Mouse (Mus musculus): ENCODE data around the gene Wdr54. TPM values are rescaled to one million over a fixed set of nuclear protein-coding genes. Genes with fewer than 3 reads are reported as not detected.

Gene Wdr54
- total RNA-seq, 2 experiments from 2014 or later, result 29.0 to 31.6 TPM

- DNase-seq (ENCODE audit: low spot score in 2 of 2), result no peak
- intact Hi-C loops (cut with DNase I), result no loop called here
Measured at GRCm38 (mm10) chr6:83135571-83136161, 20.5 kb downstream of the Wdr54 start.

DNA sequence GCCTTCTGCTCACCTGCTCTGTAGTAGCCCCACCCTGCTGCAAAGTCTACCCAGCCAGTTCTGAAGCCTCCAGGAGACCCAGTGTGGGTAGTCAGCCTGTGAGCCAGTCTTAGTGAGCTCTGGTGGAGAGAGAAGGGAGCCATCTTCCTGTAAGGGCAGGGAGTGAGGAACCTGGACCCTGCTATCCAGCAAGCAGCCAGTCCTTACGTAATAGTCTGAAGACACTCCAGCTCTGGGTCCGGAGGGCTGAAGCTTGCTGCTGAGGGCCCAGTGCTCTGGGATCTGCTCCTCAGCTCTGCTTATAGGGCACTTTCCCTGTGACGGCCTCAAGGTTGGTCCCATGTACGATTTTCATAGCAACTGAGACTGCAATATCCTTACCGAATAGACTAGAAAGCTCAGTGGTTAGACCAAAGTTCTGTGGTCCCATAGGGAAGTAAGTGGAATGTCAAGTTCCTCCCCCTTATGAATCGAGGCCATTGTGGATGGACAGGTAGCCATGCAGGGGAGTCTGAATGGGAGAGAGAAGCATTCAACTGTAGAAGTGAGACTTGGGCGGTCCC lies 21.2 kb downstream of the Wdr54 start, which contains the start of gene Rtkn:
Gene Rtkn, plus strand, starts transcription at position 513 of the 563 bp plus-strand sequence.
- DNase-seq (ENCODE audit: low spot score in 2 of 2), result no peak
- intact Hi-C loops (cut with DNase I), result no loop called here

- DNase-seq (ENCODE audit: low spot score in 2 of 2), result no peak
Measured at GRCm38 (mm10) chr6:83134226-83134625, 22.0 kb downstream of the Wdr54 start.

GRCm38 (mm10) chr6:83132176-83132919 lies 23.8 kb downstream of the Wdr54 start:
- DNase-seq (ENCODE audit: low spot score in 2 of 2), result no peak
- intact Hi-C loops (cut with DNase I), result no loop called here

More at GRCm38 (mm10) chr6:83134226-83134625, 22.0 kb downstream of the Wdr54 start:
- intact Hi-C loops (cut with DNase I), result no loop called here

GRCm38 (mm10) chr6:83131469-83132034 lies 24.6 kb downstream of the Wdr54 start:
- intact Hi-C loops (cut with DNase I), result no loop called here
- no peak for DNase-seq (ENCODE audit: low spot score in 2 of 2)

DNA sequence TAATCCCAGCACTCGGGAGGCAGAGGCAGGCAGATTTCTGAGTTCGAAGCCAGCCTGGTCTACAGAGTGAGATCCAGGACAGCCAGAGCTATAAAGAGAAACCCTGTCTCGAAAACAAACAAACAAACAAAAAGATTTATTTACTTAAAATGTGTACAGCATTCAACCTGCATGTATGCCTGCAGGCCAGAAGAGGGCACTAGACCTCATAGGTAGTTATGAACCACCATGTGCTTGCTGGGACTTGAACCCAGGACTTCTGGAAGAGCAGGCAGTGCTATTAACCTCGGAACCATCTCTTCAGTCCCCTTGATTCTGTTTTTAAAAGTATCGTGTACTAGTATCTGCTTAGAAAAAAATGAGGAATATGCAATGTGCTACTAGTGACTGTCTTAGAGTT lies 28.8 kb downstream of the Wdr54 start:
- intact Hi-C loops (cut with DNase I), result no loop called here
- no peak for DNase-seq (ENCODE audit: low spot score in 2 of 2)

GRCm38 (mm10) chr6:83125331-83125730 lies 30.9 kb downstream of the Wdr54 start, which contains the start of gene Ino80b:
Gene Ino80b, minus strand, starts transcription at chr6:83125431.
- no peak for DNase-seq (ENCODE audit: low spot score in 2 of 2)
- intact Hi-C loops (cut with DNase I), result no loop called here

GRCm38 (mm10) chr6:83124851-83125312 lies 31.3 kb downstream of the Wdr54 start:
- intact Hi-C loops (cut with DNase I), result no loop called here
- peak; percentile 89 to 94 for DNase-seq (ENCODE audit: low spot score in 2 of 2)

DNA sequence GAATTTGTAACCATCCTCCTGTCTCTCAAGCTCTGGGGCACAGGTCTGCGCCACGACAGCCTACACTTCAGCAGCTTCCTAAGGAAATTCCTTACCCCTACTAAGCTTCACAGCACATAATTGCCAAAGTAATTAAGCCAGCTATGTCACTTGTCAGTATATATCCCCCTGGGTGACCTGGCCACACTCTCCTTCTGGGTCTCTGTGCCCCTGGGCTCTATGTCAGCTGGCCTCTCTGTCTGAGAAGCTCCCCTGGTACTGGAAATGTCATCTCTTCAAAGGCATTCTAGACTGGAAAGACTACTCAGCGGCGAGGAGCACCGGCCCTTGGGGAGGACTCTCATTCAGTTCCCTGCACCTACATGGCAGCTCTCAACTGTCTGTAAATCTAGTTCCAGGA lies 33.2 kb downstream of the Wdr54 start:
- DNase-seq (ENCODE audit: low spot score in 2 of 2), result no peak
- intact Hi-C loops (cut with DNase I), result no loop called here

DNA sequence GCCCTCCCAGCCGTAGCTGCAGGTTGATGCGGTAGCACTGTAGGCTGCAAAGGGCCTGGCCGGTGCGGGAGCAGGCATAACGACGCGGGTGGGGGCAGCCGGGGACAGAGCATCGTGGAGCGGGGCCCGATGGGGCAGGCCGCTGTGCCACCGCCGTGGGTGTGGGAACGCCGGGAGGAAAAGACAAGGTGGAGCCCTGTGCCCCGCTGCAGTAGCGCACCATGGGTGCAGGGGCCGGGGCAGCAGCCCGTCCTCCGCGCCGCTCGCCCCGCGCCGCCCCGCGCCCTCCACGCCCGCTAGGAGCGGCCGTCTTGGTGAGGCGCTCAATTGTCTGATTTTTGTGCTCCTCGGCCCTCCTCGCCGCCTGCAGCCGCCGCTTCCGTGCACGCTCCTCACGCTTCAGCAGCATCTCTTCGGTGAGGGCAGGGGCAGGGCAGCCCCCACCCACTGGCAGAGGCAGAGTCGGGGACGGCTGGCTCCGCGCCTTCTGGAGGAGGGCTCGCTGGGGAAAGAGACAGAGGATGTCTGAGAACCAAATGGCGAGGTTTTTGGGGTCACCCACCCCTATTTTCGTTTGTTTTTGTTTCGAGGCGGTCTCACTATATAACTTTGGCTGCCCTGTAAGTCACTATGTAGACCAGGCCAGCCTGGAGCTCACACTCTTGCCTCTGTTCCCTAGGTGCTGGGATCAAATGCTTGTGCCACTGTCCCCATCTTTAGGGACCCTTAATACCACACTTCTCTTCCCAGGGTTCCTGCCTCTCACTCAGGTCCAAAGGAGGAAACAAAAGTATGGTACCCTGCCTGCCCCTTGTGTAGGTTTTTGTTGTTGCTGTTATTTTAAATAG lies 34.1 kb downstream of the Wdr54 start:
- intact Hi-C loops (cut with DNase I), result no loop called here
- no peak for DNase-seq (ENCODE audit: low spot score in 2 of 2)

- peak; percentile 96 to 99 for DNase-seq (ENCODE audit: low spot score in 2 of 2)
- intact Hi-C loops (cut with DNase I), result no loop called here
Measured at GRCm38 (mm10) chr6:83120930-83121862, 35.0 kb downstream of the Wdr54 start, which contains the start of gene Wbp1. Gene Wbp1, minus strand, starts transcription at chr6:83121559.

- DNase-seq (ENCODE audit: low spot score in 2 of 2), result no peak
- intact Hi-C loops (cut with DNase I), result loop anchor here (5.0 kb wide), 1 partner anchor 38 kb away; the partner anchor contains the start of genes 1700003E16Rik and Wdr54
Measured at GRCm38 (mm10) chr6:83119734-83120051, 36.5 kb downstream of the Wdr54 start.

DNA sequence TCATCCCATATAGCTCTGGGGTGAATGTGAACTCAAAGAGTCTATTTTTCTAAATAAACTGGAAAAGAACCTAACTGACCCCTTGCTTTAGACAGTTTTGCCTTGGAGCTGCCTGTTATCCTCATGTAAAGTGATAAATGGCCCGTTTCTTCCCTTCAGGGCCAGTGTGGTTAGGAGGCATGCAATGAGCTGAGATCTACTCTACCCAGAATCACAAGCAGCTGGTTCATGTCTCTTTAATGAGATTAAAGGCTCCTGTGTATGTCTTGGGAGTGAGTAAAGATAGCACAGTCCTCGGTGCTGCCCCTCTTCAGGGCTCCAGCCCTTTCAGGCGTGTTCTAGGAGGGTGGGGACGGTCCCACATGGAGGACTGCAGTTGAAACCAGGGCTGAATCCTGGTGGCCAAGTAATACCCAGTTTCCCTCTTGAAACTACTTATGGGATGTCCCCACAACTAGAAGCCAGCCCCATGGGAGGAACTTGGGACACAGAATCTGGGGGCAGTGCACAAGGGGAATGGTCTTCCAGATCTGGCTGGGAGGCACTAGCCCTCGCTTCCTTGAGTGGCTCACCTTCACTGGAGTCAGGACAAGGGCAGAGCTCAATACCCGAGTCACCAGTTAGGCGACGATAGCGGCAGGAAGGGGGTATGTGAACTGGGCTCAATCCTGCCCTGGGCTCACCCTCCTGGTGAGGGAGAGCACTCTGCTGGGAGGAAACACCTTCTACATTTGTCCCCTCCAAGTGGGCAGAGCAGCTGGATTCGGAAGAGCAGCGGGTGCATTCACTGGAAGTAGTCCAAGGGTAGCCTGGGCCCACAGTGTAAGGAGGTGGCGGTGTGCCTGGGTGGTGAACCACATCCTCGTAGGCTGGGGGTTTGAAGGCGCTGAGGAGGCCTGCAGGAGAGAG lies 37.1 kb downstream of the Wdr54 start:
- intact Hi-C loops (cut with DNase I), result loop anchor here (5.0 kb wide), 1 partner anchor 38 kb away; the partner anchor contains the start of genes 1700003E16Rik and Wdr54
- DNase-seq (ENCODE audit: low spot score in 2 of 2), result no peak

GRCm38 (mm10) chr6:83118369-83118768 lies 37.8 kb downstream of the Wdr54 start:
- no peak for DNase-seq (ENCODE audit: low spot score in 2 of 2)
- intact Hi-C loops (cut with DNase I), result loop anchor here (5.0 kb wide), 1 partner anchor 39 kb away; the partner anchor contains the start of genes 1700003E16Rik and Wdr54

DNA sequence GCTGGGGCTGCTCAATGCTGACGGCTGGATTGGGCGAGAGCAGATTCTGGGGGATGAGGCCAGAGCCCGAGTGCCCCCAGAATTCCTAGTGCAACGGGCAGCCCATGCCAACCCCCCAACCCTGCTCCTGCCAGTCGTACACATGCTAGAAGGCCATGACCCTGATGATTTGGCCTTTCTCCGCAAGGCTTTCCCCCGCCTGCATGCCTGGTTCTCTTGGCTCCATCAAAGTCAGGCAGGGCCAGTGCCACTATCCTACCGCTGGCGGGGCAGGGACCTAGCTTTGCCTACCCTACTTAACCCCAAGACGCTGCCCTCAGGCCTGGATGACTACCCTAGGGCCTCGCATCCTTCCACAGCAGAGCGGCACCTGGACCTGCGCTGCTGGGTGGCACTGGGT lies 38.6 kb downstream of the Wdr54 start:
- intact Hi-C loops (cut with DNase I), result loop anchor here (5.0 kb wide), 1 partner anchor 40 kb away; the partner anchor contains the start of genes 1700003E16Rik and Wdr54
- DNase-seq (ENCODE audit: low spot score in 2 of 2), result no peak

DNA sequence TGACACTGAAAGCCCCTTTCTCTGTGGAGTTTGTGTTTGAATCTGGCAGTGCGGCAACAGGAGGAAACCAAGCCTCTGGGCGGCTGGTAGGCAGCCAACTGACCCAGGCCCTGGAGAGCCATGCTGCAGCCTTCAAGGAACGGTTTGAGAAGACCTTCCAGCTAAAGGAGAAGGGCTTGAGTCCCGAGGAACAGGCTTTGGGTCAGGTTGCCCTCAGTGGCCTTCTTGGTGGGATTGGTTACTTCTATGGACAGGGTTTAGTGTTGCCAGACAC lies 39.1 kb downstream of the Wdr54 start:
- DNase-seq (ENCODE audit: low spot score in 2 of 2), result no peak
- intact Hi-C loops (cut with DNase I), result loop anchor here (5.0 kb wide), 1 partner anchor 40 kb away; the partner anchor contains the start of genes 1700003E16Rik and Wdr54
